Mouse (Mus musculus): Measurements from ENCODE around the gene Tnrc18. TPM values are rescaled to one million over a fixed set of nuclear protein-coding genes. Genes with fewer than 3 reads are reported as not detected.

Gene Tnrc18
- polyA plus RNA-seq, 1 experiment from 2014 or later: 45.9 TPM

DNA sequence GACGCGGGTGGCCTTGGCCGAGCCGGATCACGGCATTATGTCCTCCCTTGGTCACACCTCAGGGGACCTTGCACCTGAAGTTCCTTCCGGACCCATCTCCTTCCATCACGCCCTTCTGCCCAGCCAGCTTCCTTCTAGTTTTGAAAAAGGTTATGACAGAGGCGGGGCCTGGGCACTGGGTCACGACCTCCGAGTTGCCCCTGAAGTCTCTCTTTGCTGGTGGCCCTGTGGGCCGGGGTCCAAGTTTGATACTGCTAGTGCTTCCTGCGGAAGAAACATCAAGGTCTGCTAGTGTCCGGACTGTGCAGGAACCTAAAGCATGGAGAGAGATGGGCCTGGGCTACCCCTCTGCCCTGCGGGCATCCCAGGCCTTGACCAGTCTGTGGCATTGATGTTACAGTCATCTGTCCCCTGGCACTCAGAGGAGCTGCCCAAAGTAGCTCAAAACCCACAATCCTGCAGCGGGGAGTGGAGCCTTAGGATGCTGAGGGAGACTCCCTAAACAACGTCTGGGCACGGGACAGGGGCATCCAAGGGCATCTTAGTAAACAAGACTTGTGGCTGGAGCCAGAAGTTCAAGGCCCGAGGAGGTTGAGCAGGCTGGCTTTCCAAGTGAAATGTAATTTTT, 114.8 kb downstream of the Tnrc18 start:
- peak overlapping the region; percentile 98 for H3K9ac ChIP-seq (replicated peaks)
- peaks cover 19% of the 10 kb centered on the region for H3K4me1 ChIP-seq
- ATAC-seq (replicated peaks): no peak
- peak overlapping the region; percentile 89 for H3K4me2 ChIP-seq (replicated peaks)
- peak overlapping the region; percentile 92 for H3K4me3 ChIP-seq
- peaks cover 14% of the 10 kb centered on the region for H3K36me3 ChIP-seq
- WGBS: 17% methylated on average over 18 of the region's 18 CpGs
- H3K9me3 ChIP-seq: no peaks in the 10 kb centered on the region
- peak overlapping the region; percentile 32; the same call in 1 of the 2 replicates for H3K27ac ChIP-seq (replicated peaks)
- H3K27me3 ChIP-seq: no peaks in the 10 kb centered on the region

DNA sequence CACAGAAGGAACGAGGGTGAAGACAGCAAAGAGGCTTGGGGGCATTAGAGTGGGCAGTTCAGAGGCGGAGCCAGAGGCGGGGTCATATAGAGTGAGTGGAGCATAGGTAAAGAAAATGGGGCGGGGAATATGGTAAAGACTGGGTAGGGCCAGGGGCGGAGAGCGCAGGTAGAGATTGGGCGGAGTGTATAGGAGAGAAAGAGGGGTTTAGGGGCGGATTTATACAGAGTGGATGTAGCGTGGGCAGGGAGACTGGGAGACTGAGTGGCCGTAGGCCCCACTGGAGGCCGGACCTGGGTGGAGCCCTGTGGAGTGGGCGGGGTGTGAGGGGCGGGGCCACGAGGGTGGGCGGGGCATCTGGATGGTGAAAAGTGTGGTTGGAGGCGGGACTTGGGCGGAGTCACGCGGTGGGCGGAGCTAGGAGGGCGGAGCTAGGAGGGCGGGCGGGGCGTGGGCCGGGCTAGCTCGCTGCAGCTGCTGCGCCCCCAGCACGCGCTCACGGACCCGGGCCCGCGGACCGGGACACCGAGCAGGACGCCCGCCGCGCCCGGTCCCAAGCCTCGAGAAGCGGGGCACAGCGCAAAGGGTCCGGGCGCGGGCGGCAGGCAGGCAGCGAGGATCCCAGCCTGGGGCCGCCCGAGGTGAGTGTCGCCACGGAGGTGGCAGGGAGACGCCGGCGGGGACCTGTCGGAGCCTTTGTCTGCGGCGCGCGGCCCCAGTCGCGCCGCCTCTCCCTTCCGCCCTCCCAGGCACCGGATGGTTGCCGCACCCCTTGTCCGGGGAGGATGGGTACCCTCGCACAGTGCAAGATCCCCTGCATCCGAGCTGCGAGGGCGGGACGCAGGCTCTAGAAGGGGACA, 115.6 kb downstream of the Tnrc18 start:
- peak overlapping the region; percentile 98 for H3K9ac ChIP-seq (replicated peaks)
- peak overlapping the region; percentile 89 for H3K4me2 ChIP-seq (replicated peaks)
- H3K27ac ChIP-seq (replicated peaks): peak overlapping the region; percentile 32; the same call in 1 of the 2 replicates
- no peaks in the 10 kb centered on the region for H3K9me3 ChIP-seq
- H3K4me1 ChIP-seq: peaks cover 20% of the 10 kb centered on the region
- peak; percentile 88 for ATAC-seq (replicated peaks)
- H3K36me3 ChIP-seq: peaks cover 12% of the 10 kb centered on the region
- no peaks in the 10 kb centered on the region for H3K27me3 ChIP-seq
- WGBS: under 1% methylated on average over 59 of the region's 72 CpGs
- peak overlapping the region; percentile 92 for H3K4me3 ChIP-seq

GRCm38 (mm10) chr5:142700842-142701589, 116.4 kb downstream of the Tnrc18 start:
- Histone ChIP-seq H3K4me1 (peaks cover 25% of the 10 kb centered on the region), H3K9ac (replicated peaks) (no peak overlapping the region), H3K27ac (replicated peaks) (no peak overlapping the region), H3K36me3 (peaks cover 6% of the 10 kb centered on the region), H3K4me2 (replicated peaks) (peak overlapping the region; percentile 89), H3K27me3 (no peaks in the 10 kb centered on the region), H3K4me3 (peak overlapping the region; percentile 92), H3K9me3 (no peaks in the 10 kb centered on the region)
- WGBS: 12% methylated on average over 15 of the region's 15 CpGs
- ATAC-seq (replicated peaks): peak; percentile 7

DNA sequence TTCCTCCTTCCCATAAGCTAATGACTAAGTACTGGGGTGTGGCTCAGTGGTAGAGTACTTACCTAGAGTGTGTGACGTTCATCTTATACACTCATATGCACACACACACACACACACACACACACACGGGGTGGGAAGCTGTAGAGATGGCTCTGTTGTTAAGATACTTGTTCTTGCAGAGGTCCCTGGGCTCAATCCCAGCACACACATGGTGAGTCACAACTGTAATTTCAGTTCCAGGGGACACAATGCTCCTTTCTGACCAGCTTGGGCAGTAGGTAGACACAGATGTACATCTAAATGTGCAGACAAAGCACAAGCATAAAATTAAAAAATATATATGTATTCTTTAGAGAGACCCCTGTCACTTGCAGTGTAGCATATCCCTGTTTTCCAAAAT, 119.7 kb downstream of the Tnrc18 start:
- no peak for ATAC-seq (replicated peaks)
- no peaks in the 10 kb centered on the region for H3K9me3 ChIP-seq
- WGBS: 65% methylated on average over 2 of the region's 2 CpGs

GRCm38 (mm10) chr5:142696865-142697264, 120.6 kb downstream of the Tnrc18 start:
- Histone ChIP-seq H3K36me3 (no peaks in the 10 kb centered on the region), H3K9me3 (no peaks in the 10 kb centered on the region), H3K27ac (replicated peaks) (no peak overlapping the region), H3K4me3 (no peak overlapping the region), H3K9ac (replicated peaks) (no peak overlapping the region), H3K4me1 (peaks cover 31% of the 10 kb centered on the region), H3K4me2 (replicated peaks) (no peak overlapping the region), H3K27me3 (no peaks in the 10 kb centered on the region)
- 77% methylated on average over 6 of the region's 6 CpGs for WGBS
- ATAC-seq (replicated peaks): no peak

More for the DNA sequence above, 119.7 kb downstream of the Tnrc18 start:
- no peaks in the 10 kb centered on the region for H3K27me3 ChIP-seq
- H3K36me3 ChIP-seq: no peaks in the 10 kb centered on the region
- H3K9ac ChIP-seq (replicated peaks): no peak overlapping the region
- no peak overlapping the region for H3K27ac ChIP-seq (replicated peaks)
- no peak overlapping the region for H3K4me3 ChIP-seq
- H3K4me2 ChIP-seq (replicated peaks): no peak overlapping the region
- peaks cover 26% of the 10 kb centered on the region for H3K4me1 ChIP-seq

GRCm38 (mm10) chr5:142696258-142696657, 121.2 kb downstream of the Tnrc18 start:
- Histone ChIP-seq H3K9ac (replicated peaks) (no peak overlapping the region), H3K4me3 (no peak overlapping the region), H3K9me3 (no peaks in the 10 kb centered on the region), H3K4me1 (peaks cover 32% of the 10 kb centered on the region), H3K36me3 (no peaks in the 10 kb centered on the region), H3K4me2 (replicated peaks) (no peak overlapping the region), H3K27me3 (no peaks in the 10 kb centered on the region), H3K27ac (replicated peaks) (no peak overlapping the region)
- no peak for ATAC-seq (replicated peaks)
- 24% methylated on average over 6 of the region's 6 CpGs for WGBS

DNA sequence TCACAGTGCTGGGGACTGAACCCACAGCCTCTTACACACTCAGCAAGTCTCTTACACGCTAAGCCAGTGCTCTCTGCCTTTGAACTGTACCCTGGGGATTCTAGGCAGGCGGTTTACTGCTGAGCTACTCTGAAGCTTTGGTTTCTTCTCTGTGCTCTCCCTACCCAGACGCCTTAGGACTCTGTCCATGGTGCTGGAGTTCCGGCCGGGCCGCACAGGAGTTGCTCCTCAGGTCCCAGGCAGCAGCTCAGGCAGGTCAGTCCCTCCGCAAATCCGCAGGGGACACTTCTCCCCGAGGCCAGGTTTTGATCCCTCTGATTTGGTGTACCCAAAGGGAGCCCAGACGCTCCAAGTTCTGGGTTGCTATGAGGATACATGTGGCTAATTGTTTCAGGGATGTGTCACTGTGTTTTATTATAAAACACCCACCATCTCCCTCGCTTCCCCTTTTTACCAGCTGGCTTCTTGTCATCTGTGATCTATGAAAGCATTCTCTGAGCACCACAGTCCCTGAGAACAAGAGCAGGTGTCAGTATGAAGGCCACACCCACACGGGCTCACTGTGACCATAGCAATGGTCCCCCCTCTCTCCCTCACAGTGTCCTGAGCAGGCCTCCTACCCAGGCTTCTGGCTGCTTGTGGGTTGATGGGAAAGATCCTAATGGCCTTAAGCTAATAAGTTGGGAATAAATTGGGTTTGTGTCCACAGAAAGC, 122.7 kb downstream of the Tnrc18 start:
- Histone ChIP-seq H3K4me1 (peaks cover 32% of the 10 kb centered on the region), H3K27ac (replicated peaks) (no peak overlapping the region), H3K9me3 (no peaks in the 10 kb centered on the region), H3K9ac (replicated peaks) (no peak overlapping the region), H3K4me2 (replicated peaks) (no peak overlapping the region), H3K4me3 (no peak overlapping the region), H3K36me3 (no peaks in the 10 kb centered on the region), H3K27me3 (no peaks in the 10 kb centered on the region)
- WGBS: 15% methylated on average over 12 of the region's 12 CpGs
- ATAC-seq (replicated peaks): no peak

- no peaks in the 10 kb centered on the region for H3K9me3 ChIP-seq
- no peaks in the 10 kb centered on the region for H3K36me3 ChIP-seq
- H3K4me1 ChIP-seq: peaks cover 32% of the 10 kb centered on the region
- ATAC-seq (replicated peaks): no peak
- WGBS: 38% methylated on average over 8 of the region's 8 CpGs
- no peak overlapping the region for H3K9ac ChIP-seq (replicated peaks)
- no peaks in the 10 kb centered on the region for H3K27me3 ChIP-seq
- H3K27ac ChIP-seq (replicated peaks): no peak overlapping the region
- no peak overlapping the region for H3K4me2 ChIP-seq (replicated peaks)
- H3K4me3 ChIP-seq: no peak overlapping the region
These were observed 123.6 kb downstream of the Tnrc18 start for GRCm38 (mm10) chr5:142693738-142694430.

DNA sequence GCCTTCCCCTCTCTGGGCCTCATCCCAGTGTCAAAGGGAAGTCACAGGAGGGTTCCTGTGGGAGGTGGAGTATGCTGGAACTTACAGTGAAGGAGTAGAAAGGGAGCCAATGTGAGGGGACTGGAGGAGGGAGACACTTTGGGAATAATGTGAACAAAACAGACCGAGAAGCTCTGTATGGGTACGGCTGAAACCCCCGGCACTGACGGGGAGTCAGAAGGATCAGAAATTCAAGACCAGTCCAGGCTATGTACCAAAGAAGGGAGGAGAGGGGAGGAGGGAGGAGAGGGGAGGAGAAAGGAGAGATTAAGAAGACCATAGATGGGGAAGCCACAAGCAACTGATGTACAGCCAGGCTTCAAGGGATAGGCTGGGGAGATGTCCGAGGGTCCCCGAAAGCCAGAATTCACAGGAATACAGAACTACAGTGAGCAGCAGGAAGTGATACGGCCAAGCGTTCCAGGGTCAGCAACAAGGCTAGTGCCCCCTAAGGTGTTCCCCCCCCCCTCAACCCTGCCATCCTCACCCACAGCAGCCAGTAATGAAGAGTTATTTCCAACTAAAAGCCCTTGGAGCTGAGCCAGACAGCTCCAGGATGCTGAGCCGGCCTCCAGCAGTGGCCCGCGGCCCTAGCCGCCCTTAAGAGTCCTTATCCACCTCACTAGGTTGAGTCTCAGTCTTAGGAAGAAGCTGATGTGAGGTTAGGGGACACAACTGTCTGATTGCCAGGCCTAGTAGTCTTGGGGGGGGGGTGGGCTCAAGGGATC, 124.3 kb downstream of the Tnrc18 start:
- H3K27ac ChIP-seq (replicated peaks): peak overlapping the region; percentile 77; the same call in 1 of the 2 replicates
- peak overlapping the region; percentile 17 for H3K4me2 ChIP-seq (replicated peaks)
- no peak for ATAC-seq (replicated peaks)
- 54% methylated on average over 12 of the region's 12 CpGs for WGBS
- H3K9ac ChIP-seq (replicated peaks): no peak overlapping the region
- H3K36me3 ChIP-seq: no peaks in the 10 kb centered on the region
- no peak overlapping the region for H3K4me3 ChIP-seq
- H3K27me3 ChIP-seq: no peaks in the 10 kb centered on the region
- peaks cover 32% of the 10 kb centered on the region for H3K4me1 ChIP-seq
- H3K9me3 ChIP-seq: no peaks in the 10 kb centered on the region

DNA sequence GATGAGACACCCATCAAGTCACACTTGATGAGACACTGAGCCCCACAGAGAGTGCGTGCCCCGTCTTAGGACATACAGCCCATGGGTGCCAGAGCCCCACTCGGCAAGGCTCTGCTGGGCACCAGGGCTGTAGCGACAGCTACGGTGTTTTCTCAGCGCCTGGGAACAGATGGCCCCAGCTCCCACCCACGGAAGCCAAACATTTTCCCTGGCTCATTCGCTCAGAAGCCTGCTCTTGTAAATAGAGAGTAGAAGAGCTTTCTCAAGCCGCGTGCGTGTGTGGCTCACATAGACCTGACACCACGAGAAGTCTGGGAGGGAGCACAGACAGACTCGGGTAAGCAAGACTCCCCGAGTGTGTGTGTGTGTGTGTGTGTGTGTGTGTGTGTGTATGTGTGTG, 125.2 kb downstream of the Tnrc18 start, which contains the start of gene Slc29a4:
Slc29a4 (plus strand) TSS at position 265 of the 400 bp plus-strand sequence.
- no peaks in the 10 kb centered on the region for H3K36me3 ChIP-seq
- 0 out of 2 replicates have a peak within 1 kb of the TSS, but pooled peaks have one; percentile 11 for H3K4me3 ChIP-seq
- peak within 1 kb of the TSS; percentile 17 for H3K4me2 ChIP-seq (replicated peaks)
- H3K9ac ChIP-seq (replicated peaks): no peak within 1 kb of the TSS
- H3K27ac ChIP-seq (replicated peaks): peak within 1 kb of the TSS; percentile 77
- peaks cover 32% of the 10 kb centered on the region for H3K4me1 ChIP-seq
- H3K27me3 ChIP-seq: no peaks in the 10 kb centered on the region
- 40% methylated on average over 14 of the region's 14 CpGs for WGBS
- ATAC-seq (replicated peaks): peak; percentile 79
- H3K9me3 ChIP-seq: no peaks in the 10 kb centered on the region
